Mouse (Mus musculus) heart, adult 2 months (tissue): ENCODE results near the gene Tuba1c. TPM values are rescaled to one million over a fixed set of nuclear protein-coding genes. Genes with fewer than 3 reads are reported as not detected.

Experiments
- DNase-seq, 2 experiments: peaks; one replicate each; pipeline ENCODE4 v3.0.0; 2021
- H3K27ac ChIP-seq: fragments of 200-600 bp; 2 replicates; pipeline ENCODE4 v1.8.1; 2022
- H3K27me3 ChIP-seq: fragments of 200-500 bp; 2 replicates; pipeline ENCODE4 v1.6.1; 2012; ENCODE audit warnings: mild to moderate bottlenecking, low read length, inconsistent platforms, mixed read lengths; ENCODE audit not compliant: control insufficient read depth, insufficient read depth
- H3K36me3 ChIP-seq: fragments of 200-500 bp; 2 replicates; pipeline ENCODE4 v1.6.1; 2012; ENCODE audit warnings: low read length, inconsistent platforms; ENCODE audit not compliant: control insufficient read depth, insufficient read depth
- H3K4me1 ChIP-seq: fragments of 200-500 bp; 2 replicates; pipeline ENCODE4 v1.6.1; 2011; ENCODE audit warnings: low read length; ENCODE audit not compliant: control insufficient read depth, insufficient read depth
- H3K4me3 ChIP-seq: fragments of 200-600 bp; 2 replicates; pipeline ENCODE4 v1.8.1; 2022
- H3K79me2 ChIP-seq: fragments of 200-500 bp; replicated peaks from 2 replicates; pipeline ENCODE4 v1.6.1; 2012; ENCODE audit warnings: mild to moderate bottlenecking, inconsistent platforms, low read length, moderate library complexity, mixed read lengths; ENCODE audit not compliant: control insufficient read depth, insufficient read depth
- H3K9ac ChIP-seq: fragments of 200-500 bp; 2 replicates; pipeline ENCODE4 v1.6.1; 2012; ENCODE audit warnings: low read depth, mild to moderate bottlenecking, control low read depth, inconsistent platforms, low read length, mixed read lengths
- CTCF ChIP-seq: fragments of 200-600 bp; IDR thresholded peaks from 2 replicates; pipeline ENCODE4 v1.8.1; 2022; ENCODE audit warnings: antibody characterized with exemption, mild to moderate bottlenecking, moderate library complexity
- EP300 ChIP-seq: fragments of 200-500 bp; IDR thresholded peaks from 2 replicates; pipeline ENCODE4 v1.6.1; 2011; ENCODE audit warnings: low read depth, low read length, control low read depth; ENCODE audit not compliant: insufficient read depth
- POLR2A ChIP-seq: fragments of 200-500 bp; IDR thresholded peaks from 2 replicates; pipeline ENCODE4 v1.6.1; 2011; ENCODE audit warnings: mild to moderate bottlenecking, low read depth, low read length, control low read depth; ENCODE audit not compliant: insufficient read depth
- WGBS: fragments of 180-500 bp; shearing (Covaris S2); methylation state at CpG from one replicate; pipeline ENCODE4 v1.1.7; 2018; 5-methylcytosine and 5-hydroxymethylcytosine counted together
- intact Hi-C: fragments of 180-260 bp; cut with DNase I; formaldehyde crosslinking; loops from one replicate; pipeline ENCODE4 v1.15.1; 2025
- polyA plus RNA-seq: library from polyadenylated mRNA; depleted of rRNA; stranded (reverse); fragments of >200 nt; gene quantifications from 2 replicates; pipeline ENCODE4 v1.2.3, GENCODE M21; 2012
- total RNA-seq, 2 experiments: library from RNA; stranded (reverse); gene quantifications; 2 replicates each; pipeline ENCODE4 v1.2.3; 2021

Gene Tuba1c
- total and polyA plus RNA-seq, 3 experiments: 30.1 to 58.6 (median 39.0) TPM

GRCm38 (mm10) chr15:98993865-98994264 is 35.8 kb upstream of the Tuba1c start:
- H3K79me2 ChIP-seq: no peaks in the 10 kb centered on the region
- TF ChIP-seq CTCF: peak; percentile 95
- peak; percentile 88 for TF ChIP-seq EP300
- no peak for TF ChIP-seq POLR2A
- DNase-seq: peak; percentile 83 to 84
- H3K9ac ChIP-seq: no peak overlapping the region
- peak overlapping the region; percentile 99 for H3K27ac ChIP-seq
- H3K4me1 ChIP-seq: peaks cover 9% of the 10 kb centered on the region
- intact Hi-C loops: loop anchor here (1.0 to 2.0 kb wide), 5 partner anchors 9 to 117 kb away; partner anchors contain the start of genes Gm49450, Tuba1a and Tuba1b
- H3K4me3 ChIP-seq: peak overlapping the region; percentile 43
- H3K36me3 ChIP-seq: no peaks in the 10 kb centered on the region
- under 1% methylated on average over 11 of the region's 11 CpGs for WGBS
- no peaks in the 10 kb centered on the region for H3K27me3 ChIP-seq

GRCm38 (mm10) chr15:98994957-98995520 is 34.7 kb upstream of the Tuba1c start:
- 77% methylated on average over 9 of the region's 9 CpGs for WGBS
- H3K9ac ChIP-seq: no peak overlapping the region

GRCm38 (mm10) chr15:98996840-98997239 is 32.9 kb upstream of the Tuba1c start:
- no peaks in the 10 kb centered on the region for H3K79me2 ChIP-seq
- peaks cover 11% of the 10 kb centered on the region for H3K4me1 ChIP-seq
- no peaks in the 10 kb centered on the region for H3K27me3 ChIP-seq
- 88% methylated on average over 7 of the region's 7 CpGs for WGBS
- no peak for TF ChIP-seq EP300
- TF ChIP-seq POLR2A: no peak
- no peak for TF ChIP-seq CTCF
- no peak overlapping the region for H3K9ac ChIP-seq
- no peaks in the 10 kb centered on the region for H3K36me3 ChIP-seq
- H3K4me3 ChIP-seq: no peak overlapping the region
- intact Hi-C loops: no loop called here
- H3K27ac ChIP-seq: no peak overlapping the region
- no peak for DNase-seq

More at GRCm38 (mm10) chr15:98994957-98995520, 34.7 kb upstream of the Tuba1c start:
- Histone ChIP-seq H3K27ac (no peak overlapping the region), H3K4me3 (no peak overlapping the region), H3K79me2 (no peaks in the 10 kb centered on the region), H3K27me3 (no peaks in the 10 kb centered on the region), H3K36me3 (no peaks in the 10 kb centered on the region), H3K4me1 (peaks cover 9% of the 10 kb centered on the region)
- TF ChIP-seq EP300: no peak
- no peak for TF ChIP-seq POLR2A
- TF ChIP-seq CTCF: no peak
- DNase-seq: no peak
- intact Hi-C loops: no loop called here

GRCm38 (mm10) chr15:98997938-98998774 is 31.5 kb upstream of the Tuba1c start:
- DNase-seq: peak in 1 of 2 experiments; percentile 32
- intact Hi-C loops: no loop called here
- no peaks in the 10 kb centered on the region for H3K79me2 ChIP-seq
- H3K4me1 ChIP-seq: peaks cover 7% of the 10 kb centered on the region
- no peaks in the 10 kb centered on the region for H3K36me3 ChIP-seq
- peak overlapping the region; percentile 19; the same call in 1 of the 2 replicates for H3K9ac ChIP-seq
- WGBS: 16% methylated on average over 13 of the region's 13 CpGs
- no peak overlapping the region for H3K4me3 ChIP-seq
- H3K27ac ChIP-seq: peak overlapping the region; percentile 72
- H3K27me3 ChIP-seq: no peaks in the 10 kb centered on the region
- TF ChIP-seq EP300: no peak
- TF ChIP-seq POLR2A: no peak
- no peak for TF ChIP-seq CTCF

- H3K4me3 ChIP-seq: no peak overlapping the region
- H3K36me3 ChIP-seq: no peaks in the 10 kb centered on the region
- 23% methylated on average over 6 of the region's 6 CpGs for WGBS
- H3K27me3 ChIP-seq: no peaks in the 10 kb centered on the region
- H3K79me2 ChIP-seq: no peaks in the 10 kb centered on the region
- no peak overlapping the region for H3K9ac ChIP-seq
- no peak for DNase-seq
- intact Hi-C loops: no loop called here
- peak overlapping the region; percentile 72 for H3K27ac ChIP-seq
- no peak for TF ChIP-seq EP300
- peaks cover 5% of the 10 kb centered on the region for H3K4me1 ChIP-seq
These were observed 30.9 kb upstream of the Tuba1c start for GRCm38 (mm10) chr15:98998775-98999157.

GRCm38 (mm10) chr15:99000535-99001283 is 29.0 kb upstream of the Tuba1c start:
- no peaks in the 10 kb centered on the region for H3K36me3 ChIP-seq
- peaks cover 5% of the 10 kb centered on the region for H3K4me1 ChIP-seq
- TF ChIP-seq CTCF (peak; percentile 92), POLR2A (no peak), EP300 (no peak)
- intact Hi-C loops: no loop called here
- DNase-seq: peak in 1 of 2 experiments; percentile 35
- no peak overlapping the region for H3K9ac ChIP-seq
- WGBS: 27% methylated on average over 14 of the region's 14 CpGs
- H3K79me2 ChIP-seq: no peaks in the 10 kb centered on the region
- H3K27me3 ChIP-seq: no peaks in the 10 kb centered on the region
- no peak overlapping the region for H3K4me3 ChIP-seq
- peak overlapping the region; percentile 38; the same call in 1 of the 2 replicates for H3K27ac ChIP-seq
